Mouse (Mus musculus): ENCODE results near the gene Ppp1r18. TPM values are rescaled to one million over a fixed set of nuclear protein-coding genes. Genes with fewer than 3 reads are reported as not detected.

Gene Ppp1r18
- total and polyA plus RNA-seq, 2 experiments, result 2.0 to 5.5 TPM

DNA sequence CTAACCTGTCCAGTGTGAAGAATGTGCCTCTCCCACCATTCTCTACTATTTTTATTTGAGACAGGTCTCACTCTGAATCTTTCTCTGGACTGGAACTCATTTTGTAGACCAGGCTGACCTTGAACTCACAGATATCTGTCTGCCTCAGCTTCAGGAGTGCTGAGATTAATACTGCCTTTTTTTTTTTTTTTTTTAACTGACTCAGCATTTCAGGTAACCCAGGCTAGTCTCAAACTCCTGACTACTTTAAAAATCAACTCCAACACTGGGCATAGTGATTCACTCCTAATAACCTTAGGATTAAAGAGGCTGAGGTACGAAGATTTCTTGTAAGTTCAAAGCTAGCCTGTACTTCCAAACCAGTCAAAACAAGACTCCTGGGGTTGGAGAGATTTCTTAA, 40.2 kb downstream of the Ppp1r18 start:
- no peak overlapping the region for H3K27ac ChIP-seq (replicated peaks; ENCODE audit: insufficient read depth, low read depth, low read length)
- H3K9ac ChIP-seq (ENCODE audit: low read depth, low read length), result no peak overlapping the region
- no peak for DNase-seq (ENCODE audit: extremely low read depth, low read depth, low spot score)
- no peaks in the 10 kb centered on the region for H3K27me3 ChIP-seq (ENCODE audit: control insufficient read depth, insufficient read depth, low read length)
- no peak for TF ChIP-seq POLR2A (IDR thresholded peaks at IDR 0.05; ENCODE audit: extremely low read depth, insufficient read depth, low read length)
- TF ChIP-seq CTCF (IDR thresholded peaks at IDR 0.05; ENCODE audit: low read depth, low read length), result no peak
- H3K79me2 ChIP-seq (ENCODE audit: control insufficient read depth, insufficient read depth, low read length), result peaks cover 2% of the 10 kb centered on the region; the same call in 1 of the 2 replicates
- WGBS, result 93% methylated on average over 1 of the region's 1 CpGs
- H3K4me1 ChIP-seq (ENCODE audit: control insufficient read depth, insufficient read depth, low read length), result peaks cover 4% of the 10 kb centered on the region
- peaks cover 7% of the 10 kb centered on the region for H3K36me3 ChIP-seq (ENCODE audit: control insufficient read depth, insufficient read depth, low read length)
- H3K4me3 ChIP-seq (ENCODE audit: insufficient read depth, low read depth, low read length), result no peak overlapping the region

DNA sequence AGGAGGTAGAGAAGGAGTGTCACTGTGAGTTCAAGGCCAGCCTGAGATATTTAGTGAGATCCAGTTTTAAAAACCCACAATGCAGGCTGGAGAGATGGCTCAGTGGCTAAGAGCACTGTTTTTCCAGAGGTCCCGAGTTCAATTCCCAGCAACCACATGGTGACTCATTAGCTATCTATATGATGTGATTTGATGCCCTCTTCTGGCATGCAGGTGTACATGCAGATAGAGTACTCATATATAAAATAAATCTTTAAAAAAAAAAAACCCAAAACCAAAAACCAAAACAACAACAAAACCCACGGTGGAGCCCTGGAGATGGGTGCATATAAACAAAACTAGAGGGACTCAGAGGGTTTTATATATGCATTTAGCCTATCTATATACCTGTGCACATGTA, 42.2 kb downstream of the Ppp1r18 start:
- Histone ChIP-seq H3K36me3 (ENCODE audit: control insufficient read depth, insufficient read depth, low read length) (peaks cover 10% of the 10 kb centered on the region), H3K4me3 (ENCODE audit: insufficient read depth, low read depth, low read length) (no peak overlapping the region), H3K79me2 (ENCODE audit: control insufficient read depth, insufficient read depth, low read length) (no peaks in the 10 kb centered on the region), H3K9ac (ENCODE audit: low read depth, low read length) (no peak overlapping the region), H3K27me3 (ENCODE audit: control insufficient read depth, insufficient read depth, low read length) (no peaks in the 10 kb centered on the region), H3K4me1 (ENCODE audit: control insufficient read depth, insufficient read depth, low read length) (peaks cover 4% of the 10 kb centered on the region), H3K27ac (replicated peaks; ENCODE audit: insufficient read depth, low read depth, low read length) (no peak overlapping the region)
- TF ChIP-seq POLR2A (IDR thresholded peaks at IDR 0.05; ENCODE audit: extremely low read depth, insufficient read depth, low read length), result no peak
- TF ChIP-seq CTCF (IDR thresholded peaks at IDR 0.05; ENCODE audit: low read depth, low read length), result 0 out of 2 replicates have a peak, but pooled peaks have one; percentile 4
- no peak for DNase-seq (ENCODE audit: extremely low read depth, low read depth, low spot score)
- WGBS, result 73% methylated on average over 2 of the region's 2 CpGs

DNA sequence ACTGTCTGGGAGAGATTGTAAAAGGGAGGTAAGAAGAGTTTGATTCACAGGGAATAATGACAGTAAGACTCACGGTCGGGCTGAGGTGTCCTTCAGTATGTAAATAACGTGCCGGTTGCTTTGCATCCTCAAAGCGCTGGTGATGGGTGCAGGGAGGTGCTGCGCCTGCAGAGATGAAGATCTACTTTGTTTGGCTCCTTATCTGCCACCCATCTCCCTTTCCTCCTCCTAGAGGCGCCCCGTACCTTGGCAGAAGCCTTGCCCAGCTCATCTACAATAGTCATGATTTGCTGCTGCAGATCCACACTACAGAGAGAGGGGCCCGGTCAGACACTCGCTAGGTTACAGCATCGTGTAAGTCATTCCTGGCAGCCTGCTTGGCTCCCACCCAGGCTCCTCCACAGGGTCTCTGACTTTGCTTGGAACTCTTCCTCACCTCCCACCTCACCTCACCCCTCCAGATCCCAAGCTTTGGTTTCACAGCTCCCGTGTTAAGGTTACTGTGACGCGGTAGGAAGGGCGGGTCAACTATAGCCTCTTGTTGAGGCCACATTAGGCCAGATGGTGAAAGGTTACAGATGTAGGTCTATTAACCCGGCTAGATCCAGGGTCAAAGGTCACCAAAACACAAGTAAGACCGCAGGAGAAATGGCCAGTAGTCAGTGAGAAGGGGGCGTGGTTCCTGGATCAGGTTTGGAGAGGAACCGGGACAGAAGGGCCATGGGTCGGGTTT, 44.0 kb downstream of the Ppp1r18 start:
- Histone ChIP-seq H3K9ac (ENCODE audit: low read depth, low read length) (peak overlapping the region; percentile 51), H3K27ac (replicated peaks; ENCODE audit: insufficient read depth, low read depth, low read length) (peak overlapping the region; percentile 84), H3K4me3 (ENCODE audit: insufficient read depth, low read depth, low read length) (peak overlapping the region; percentile 52), H3K4me1 (ENCODE audit: control insufficient read depth, insufficient read depth, low read length) (peaks cover 4% of the 10 kb centered on the region), H3K36me3 (ENCODE audit: control insufficient read depth, insufficient read depth, low read length) (peaks cover 18% of the 10 kb centered on the region), H3K27me3 (ENCODE audit: control insufficient read depth, insufficient read depth, low read length) (no peaks in the 10 kb centered on the region), H3K79me2 (ENCODE audit: control insufficient read depth, insufficient read depth, low read length) (peaks cover 5% of the 10 kb centered on the region)
- TF ChIP-seq CTCF (IDR thresholded peaks at IDR 0.05; ENCODE audit: low read depth, low read length) (no peak), POLR2A (IDR thresholded peaks at IDR 0.05; ENCODE audit: extremely low read depth, insufficient read depth, low read length) (no peak)
- DNase-seq (ENCODE audit: extremely low read depth, low read depth, low spot score), result peak; percentile 97
- 9% methylated on average over 20 of the region's 20 CpGs for WGBS

DNA sequence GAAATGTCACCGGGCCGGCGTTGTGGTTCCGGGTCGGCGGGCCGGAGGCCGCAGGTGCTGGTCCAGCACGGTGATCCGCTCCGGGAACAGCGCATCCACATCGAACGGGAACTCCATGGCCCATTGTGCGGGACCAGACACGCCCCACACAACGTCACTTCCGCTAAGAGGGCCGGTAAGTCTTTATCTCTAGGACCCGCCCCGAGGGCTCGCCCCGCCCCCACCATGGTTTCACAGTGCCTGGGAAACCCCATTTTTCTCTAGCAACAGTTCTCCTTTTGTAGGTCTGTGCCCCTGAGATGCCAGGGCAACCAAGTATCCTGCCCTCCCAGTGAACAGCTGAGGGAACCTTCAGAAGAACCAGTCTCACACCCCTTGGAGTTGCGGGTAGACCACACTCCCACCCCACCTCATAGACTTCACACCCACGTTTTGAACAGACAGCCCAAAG, 44.6 kb downstream of the Ppp1r18 start, which contains the start of gene Atat1:
Atat1 (minus strand) TSS at position 157 of the 451 bp plus-strand sequence.
- TF ChIP-seq POLR2A (IDR thresholded peaks at IDR 0.05; ENCODE audit: extremely low read depth, insufficient read depth, low read length) (0 out of 2 replicates have a peak, but pooled peaks have one; percentile 29), CTCF (IDR thresholded peaks at IDR 0.05; ENCODE audit: low read depth, low read length) (no peak)
- DNase-seq (ENCODE audit: extremely low read depth, low read depth, low spot score), result no peak
- peaks cover 4% of the 10 kb centered on the region for H3K4me1 ChIP-seq (ENCODE audit: control insufficient read depth, insufficient read depth, low read length)
- H3K9ac ChIP-seq (ENCODE audit: low read depth, low read length), result peak within 1 kb of the TSS; percentile 53
- H3K4me3 ChIP-seq (ENCODE audit: insufficient read depth, low read depth, low read length), result peak within 1 kb of the TSS; percentile 52
- peak within 1 kb of the TSS; percentile 84 for H3K27ac ChIP-seq (replicated peaks; ENCODE audit: insufficient read depth, low read depth, low read length)
- H3K36me3 ChIP-seq (ENCODE audit: control insufficient read depth, insufficient read depth, low read length), result peaks cover 18% of the 10 kb centered on the region
- 3% methylated on average over 25 of the region's 25 CpGs for WGBS
- H3K79me2 ChIP-seq (ENCODE audit: control insufficient read depth, insufficient read depth, low read length), result peaks cover 10% of the 10 kb centered on the region
- H3K27me3 ChIP-seq (ENCODE audit: control insufficient read depth, insufficient read depth, low read length), result no peaks in the 10 kb centered on the region

DNA sequence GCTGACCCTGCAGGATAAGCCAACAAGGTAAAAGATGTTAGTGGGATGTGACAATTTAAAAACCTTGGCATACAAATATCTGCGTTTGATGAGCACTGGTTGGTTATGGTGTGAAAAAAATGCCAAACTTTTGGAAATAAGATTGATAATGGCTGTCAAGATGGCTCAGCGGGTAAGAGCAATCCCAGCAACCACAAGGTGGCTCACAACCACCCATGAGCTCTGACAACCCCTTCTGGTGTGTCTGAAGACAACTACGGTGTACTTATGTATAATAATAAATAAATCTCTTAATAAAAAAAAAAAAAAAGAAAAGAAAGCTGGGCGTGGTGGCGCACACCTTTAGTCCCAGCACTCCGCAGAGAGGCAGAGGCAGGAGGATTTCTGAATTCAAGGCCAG, 49.6 kb downstream of the Ppp1r18 start:
- no peak for TF ChIP-seq CTCF (IDR thresholded peaks at IDR 0.05; ENCODE audit: low read depth, low read length)
- Histone ChIP-seq H3K4me1 (ENCODE audit: control insufficient read depth, insufficient read depth, low read length) (peaks cover 10% of the 10 kb centered on the region), H3K36me3 (ENCODE audit: control insufficient read depth, insufficient read depth, low read length) (peaks cover 21% of the 10 kb centered on the region), H3K9ac (ENCODE audit: low read depth, low read length) (no peak overlapping the region), H3K27me3 (ENCODE audit: control insufficient read depth, insufficient read depth, low read length) (no peaks in the 10 kb centered on the region), H3K4me3 (ENCODE audit: insufficient read depth, low read depth, low read length) (no peak overlapping the region; the same call in 1 of the 2 replicates), H3K79me2 (ENCODE audit: control insufficient read depth, insufficient read depth, low read length) (peaks cover 10% of the 10 kb centered on the region), H3K27ac (replicated peaks; ENCODE audit: insufficient read depth, low read depth, low read length) (peak overlapping the region; percentile 59; the same call in 1 of the 2 replicates)
- WGBS, result 77% methylated on average over 6 of the region's 6 CpGs
- DNase-seq (ENCODE audit: extremely low read depth, low read depth, low spot score), result no peak
